Mouse (Mus musculus) lung, adult 18-20 months (tissue): ENCODE results near the gene Pramel4.
"Not testable (repeated sequence)": the region's sequence is repeated elsewhere in the genome, so short reads cannot be mapped to it uniquely, and the experiment has no call there.

Experiments used
- DNase-seq, 2 experiments: peaks; one replicate each; pipeline ENCODE4 v3.0.0; 2022; ENCODE audit warnings: mixed read lengths in 2 of 2

Pramel4 gene

GRCm38 (mm10) chr4:144058826-144059225 lies at the start of gene Pramel4:
Gene Pramel4 (plus strand): TSS chr4:144059126.
- not testable (repeated sequence) for DNase-seq

GRCm38 (mm10) chr4:144106174-144106573 lies 47.2 kb downstream of the Pramel4 start, which contains the start of gene Gm13102:
Gene Gm13102 (plus strand): TSS chr4:144106474.
- not testable (repeated sequence) for DNase-seq
